Mouse (Mus musculus) cerebellum, adult (tissue): ENCODE results near the gene Apbb2.
A peak's percentile ranks its signal among the peaks of the same experiment; 100 is the strongest.

ENCODE experiments used
- ATAC-seq: cut with Nextera tagmentation; 2 replicates; pipeline ENCODE4 v1.9.2; 2017; ENCODE audit warnings: mild to moderate bottlenecking, moderate library complexity, mixed read lengths; ENCODE audit not compliant: insufficient number of reproducible peaks, low FRiP score, low TSS enrichment

Gene Apbb2

GRCm38 (mm10) chr5:66553933-66554332 lies 64.7 kb downstream of the Apbb2 start:
- ATAC-seq, result no peak

- peak; percentile 27; the same call in 1 of the 2 replicates for ATAC-seq
These were observed 66.3 kb downstream of the Apbb2 start for GRCm38 (mm10) chr5:66552246-66552645.

- no peak for ATAC-seq
These were observed 68.3 kb downstream of the Apbb2 start for GRCm38 (mm10) chr5:66550292-66550691.

GRCm38 (mm10) chr5:66549691-66550090 lies 68.9 kb downstream of the Apbb2 start:
- ATAC-seq, result no peak

GRCm38 (mm10) chr5:66546969-66547511 lies 71.5 kb downstream of the Apbb2 start:
- no peak for ATAC-seq

GRCm38 (mm10) chr5:66545573-66546141 lies 72.9 kb downstream of the Apbb2 start:
- peak; percentile 51 for ATAC-seq

- no peak for ATAC-seq
These were observed 74.8 kb downstream of the Apbb2 start for GRCm38 (mm10) chr5:66543761-66544160.

GRCm38 (mm10) chr5:66543344-66543743 lies 75.2 kb downstream of the Apbb2 start:
- no peak for ATAC-seq

- ATAC-seq, result no peak
These were observed 76.1 kb downstream of the Apbb2 start for GRCm38 (mm10) chr5:66542521-66542920.

GRCm38 (mm10) chr5:66541385-66541784 lies 77.2 kb downstream of the Apbb2 start:
- no peak for ATAC-seq

GRCm38 (mm10) chr5:66540246-66540645 lies 78.3 kb downstream of the Apbb2 start:
- ATAC-seq, result no peak

GRCm38 (mm10) chr5:66537811-66538210 lies 80.8 kb downstream of the Apbb2 start:
- ATAC-seq, result no peak

GRCm38 (mm10) chr5:66536696-66537358 lies 81.8 kb downstream of the Apbb2 start:
- no peak for ATAC-seq

- no peak for ATAC-seq
These were observed 82.9 kb downstream of the Apbb2 start for GRCm38 (mm10) chr5:66535566-66536236.

GRCm38 (mm10) chr5:66533711-66534425 lies 84.7 kb downstream of the Apbb2 start:
- no peak for ATAC-seq

- peak; percentile 62 for ATAC-seq
These were observed 85.8 kb downstream of the Apbb2 start for GRCm38 (mm10) chr5:66532827-66533226.

- ATAC-seq, result no peak
These were observed 88.2 kb downstream of the Apbb2 start for GRCm38 (mm10) chr5:66530361-66530760.

- no peak for ATAC-seq
These were observed 89.0 kb downstream of the Apbb2 start for GRCm38 (mm10) chr5:66529631-66530030.

GRCm38 (mm10) chr5:66528567-66528966 lies 90.0 kb downstream of the Apbb2 start:
- no peak for ATAC-seq

- no peak for ATAC-seq
These were observed 91.5 kb downstream of the Apbb2 start for GRCm38 (mm10) chr5:66527090-66527489.

GRCm38 (mm10) chr5:66525002-66525401 lies 93.6 kb downstream of the Apbb2 start:
- ATAC-seq, result no peak
